Mouse (Mus musculus) C2C12 (cell line): ENCODE data around the gene Tmem131l.

Experiments
- CTCF ChIP-seq: IDR thresholded peaks from one replicate; pipeline ENCODE4 v1.5.1; 2011; ENCODE audit not compliant: control insufficient read depth, insufficient read depth, insufficient read length
- MAX ChIP-seq: IDR thresholded peaks from one replicate; pipeline ENCODE4 v1.6.1; 2011; ENCODE audit warnings: mild to moderate bottlenecking, control low read depth
- MYOG ChIP-seq: IDR thresholded peaks from one replicate; pipeline ENCODE4 v1.6.1; 2011; ENCODE audit not compliant: control insufficient read depth, insufficient read length; ENCODE audit errors: extremely low read depth
- USF1 ChIP-seq: IDR thresholded peaks from one replicate; pipeline ENCODE4 v1.6.1; 2011; ENCODE audit warnings: low read depth, mild to moderate bottlenecking, control low read depth, moderate library complexity

DNA sequence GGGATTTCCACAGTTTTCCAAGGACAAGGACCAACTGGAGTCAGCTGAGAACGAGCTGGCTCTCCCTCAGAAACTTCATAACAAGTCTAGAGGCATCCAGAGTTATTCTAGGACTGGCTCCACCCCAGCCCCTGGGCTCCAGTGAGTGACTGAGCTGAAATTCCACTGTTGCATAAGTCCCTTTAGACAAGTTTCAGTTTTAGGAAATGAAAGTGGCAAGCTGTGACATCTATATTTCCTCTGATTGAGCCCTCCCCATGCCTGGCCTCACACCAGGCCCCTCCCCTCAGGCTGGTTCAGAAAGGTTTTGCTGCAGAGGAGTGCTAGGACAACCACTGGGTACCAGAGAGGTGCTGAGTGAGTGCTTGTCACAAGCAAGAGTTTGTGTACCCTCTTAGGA lies 177.0 kb downstream of the Tmem131l start:
- TF ChIP-seq CTCF, result no peak
- TF ChIP-seq USF1, result no peak
- TF ChIP-seq MAX, result no peak
- TF ChIP-seq MYOG, result no peak
